Mouse (Mus musculus) lung, postnatal 0 days (tissue): ENCODE data around the gene Ppp6r2.

Experiments used
- CTCF ChIP-seq: IDR thresholded peaks from 2 replicates; pipeline ENCODE4 v1.5.1; 2016; ENCODE audit warnings: antibody characterized with exemption, mild to moderate bottlenecking
- EP300 ChIP-seq: IDR thresholded peaks from 2 replicates; pipeline ENCODE4 v1.6.1; 2016; ENCODE audit warnings: antibody characterized with exemption, mild to moderate bottlenecking, control low read depth

DNA sequence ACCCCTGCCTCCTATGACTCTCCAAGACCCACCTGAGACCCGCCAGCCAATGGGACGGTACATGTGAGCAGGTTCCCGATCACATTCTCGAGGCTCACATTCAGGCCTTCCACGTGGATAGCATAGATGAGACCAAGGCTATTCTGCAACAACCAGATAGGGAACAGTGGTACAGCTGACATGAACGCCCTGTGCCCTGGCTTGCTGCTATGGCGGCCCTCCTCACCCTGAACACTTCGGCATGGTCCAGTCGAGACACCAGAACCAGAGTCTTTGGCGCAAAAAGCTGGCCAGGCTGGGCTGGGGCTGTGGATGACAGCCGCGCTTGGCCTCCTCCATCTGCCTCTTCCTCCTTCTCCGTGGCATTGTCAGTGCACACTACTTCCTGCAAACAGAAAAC is 96.1 kb downstream of the Ppp6r2 start:
- TF ChIP-seq EP300 = no peak
- no peak for TF ChIP-seq CTCF
